Mouse (Mus musculus) stomach, postnatal 0 days (tissue): ENCODE measurements around the gene Samd10.

Experiments
- CTCF ChIP-seq: IDR thresholded peaks from 2 replicates; pipeline ENCODE4 v1.5.1; 2016; ENCODE audit warnings: antibody characterized with exemption, low read depth, mild to moderate bottlenecking, moderate library complexity
- EP300 ChIP-seq: optimal IDR thresholded peaks from 2 replicates; pipeline ENCODE3; 2016; ENCODE audit warnings: antibody characterized with exemption

DNA sequence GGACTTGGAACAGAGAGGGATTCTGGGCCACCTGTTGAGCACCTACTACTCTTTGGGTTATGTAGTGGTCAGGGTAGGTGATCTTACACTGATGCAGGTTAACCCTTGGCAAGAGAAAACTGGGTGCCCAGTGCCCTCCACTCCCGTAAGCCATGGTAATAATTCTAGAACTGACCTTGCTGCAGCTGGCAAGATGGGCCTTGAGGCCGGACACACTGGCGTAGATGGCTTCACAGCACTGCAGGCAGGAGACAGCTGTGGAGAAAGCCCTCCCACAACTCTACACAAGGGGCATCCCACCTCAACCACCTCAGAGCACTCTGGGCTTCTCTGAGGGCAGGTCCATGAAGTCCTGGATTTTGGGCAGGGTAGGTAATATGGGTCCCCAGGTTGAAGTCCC lies 12.9 kb downstream of the Samd10 start:
- no peak for TF ChIP-seq CTCF
- no peak for TF ChIP-seq EP300
